Mouse (Mus musculus): ENCODE data around the gene Gm30083.
A peak's percentile ranks its signal among the peaks of the same experiment; 100 is the strongest.

Gm30083 gene

GRCm38 (mm10) chr14:33959341-33959740, 55.6 kb downstream of the Gm30083 start:
- peak; percentile 45 for DNase-seq (ENCODE audit: extremely low spot score)

- DNase-seq (ENCODE audit: extremely low spot score) = no peak
Observed at GRCm38 (mm10) chr14:33958841-33959240, 56.1 kb downstream of the Gm30083 start.

GRCm38 (mm10) chr14:33958186-33958585, 56.8 kb downstream of the Gm30083 start:
- no peak for DNase-seq (ENCODE audit: extremely low spot score)

GRCm38 (mm10) chr14:33956055-33956454, 58.9 kb downstream of the Gm30083 start:
- DNase-seq (ENCODE audit: extremely low spot score) = no peak

GRCm38 (mm10) chr14:33953761-33954160, 61.2 kb downstream of the Gm30083 start, which contains the start of gene Rbp3:
Gene Rbp3, plus strand, starts transcription at chr14:33954003.
- DNase-seq (ENCODE audit: extremely low spot score) = no peak

GRCm38 (mm10) chr14:33952233-33952981, 62.6 kb downstream of the Gm30083 start:
- DNase-seq (ENCODE audit: extremely low spot score) = no peak

- DNase-seq (ENCODE audit: extremely low spot score) = no peak
Observed at GRCm38 (mm10) chr14:33946125-33946524, 68.9 kb downstream of the Gm30083 start.

GRCm38 (mm10) chr14:33942222-33942621, 72.8 kb downstream of the Gm30083 start:
- DNase-seq (ENCODE audit: extremely low spot score) = no peak

- no peak for DNase-seq (ENCODE audit: extremely low spot score)
Observed at GRCm38 (mm10) chr14:33940739-33941138, 74.2 kb downstream of the Gm30083 start, which contains the start of gene Gdf2. Gene Gdf2, plus strand, starts transcription at chr14:33941039.

- peak; percentile 80 for DNase-seq (ENCODE audit: extremely low spot score)
Observed at GRCm38 (mm10) chr14:33939117-33939516, 75.9 kb downstream of the Gm30083 start.

Measured in embryo, embryonic 9.5 days (tissue).